Comparison of ENCODE assay signal across 32 mouse cellular contexts in the genomic region with DNA sequence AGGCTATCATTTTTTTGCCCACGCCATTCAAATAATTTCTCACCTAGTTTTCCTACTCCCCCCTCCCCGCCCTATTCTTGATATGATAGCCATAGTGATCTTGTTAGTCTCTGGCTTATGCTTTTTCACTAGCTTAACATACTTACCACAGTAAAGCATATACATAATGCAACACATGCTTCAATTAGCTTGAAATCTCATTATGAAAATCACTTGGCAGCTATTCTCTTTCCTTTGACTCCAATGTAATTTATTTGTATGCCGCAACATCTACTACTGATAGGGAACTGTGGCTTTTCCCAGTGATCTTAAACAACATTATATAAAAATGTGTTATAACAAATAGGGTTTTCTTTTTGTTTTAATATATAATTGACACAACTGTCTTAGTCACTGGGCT.
"Had no signal": no experiment of that assay in that cellular context is flagged by ENCODE, and none has a peak within 500 bp of the region (broad histone marks: within the 10 kb centered on the region; RNA-seq: fewer than 3 reads in every experiment).

No protein-coding gene starts in this region.

- H3K27me3 ChIP-seq: limb, embryonic 12.5 days; limb, embryonic 13.5 days; limb, embryonic 15.5 days; liver, embryonic 12.5 days; liver, embryonic 13.5 days; liver, embryonic 15.5 days; lung, embryonic 15.5 days; megakaryocyte, embryonic 14.5 days; midbrain, embryonic 12.5 days; midbrain, embryonic 13.5 days; midbrain, embryonic 15.5 days; neural tube, embryonic 12.5 days had no signal

- H3K9ac ChIP-seq: limb, embryonic 12.5 days; limb, embryonic 13.5 days; limb, embryonic 15.5 days; liver, embryonic 12.5 days; liver, embryonic 13.5 days; liver, embryonic 14.5 days; liver, embryonic 15.5 days; liver, postnatal 0 days; lung, embryonic 14.5 days; lung, embryonic 15.5 days; midbrain, embryonic 12.5 days; midbrain, embryonic 13.5 days; midbrain, embryonic 15.5 days; neural tube, embryonic 12.5 days had no signal

- H3K4me1 ChIP-seq: limb, embryonic 10.5 days; limb, embryonic 12.5 days; limb, embryonic 13.5 days; limb, embryonic 15.5 days; liver, embryonic 12.5 days; liver, embryonic 13.5 days; liver, embryonic 15.5 days; lung, embryonic 15.5 days; midbrain, embryonic 10.5 days; midbrain, embryonic 12.5 days; midbrain, embryonic 13.5 days; midbrain, embryonic 15.5 days; neural tube, embryonic 12.5 days had no signal

- DNase-seq: left cerebral cortex, postnatal 4 days; liver; liver, embryonic 13.5 days; liver, postnatal 0 days; lung, adult 18-20 months; lung, adult 2 months; lung, embryonic 14.5 days; lung, postnatal 10 days; lung, postnatal 14 days; lung, postnatal 36 days; lung, postnatal 4 days; midbrain, embryonic 14.5 days had no signal

- H3K9me3 ChIP-seq: limb, embryonic 10.5 days; limb, embryonic 15.5 days; liver, embryonic 12.5 days; liver, embryonic 13.5 days; liver, embryonic 15.5 days; lung, embryonic 15.5 days; midbrain, embryonic 10.5 days; midbrain, embryonic 12.5 days; midbrain, embryonic 13.5 days; midbrain, embryonic 15.5 days; neural tube, embryonic 12.5 days had no signal

- H3K4me2 ChIP-seq: limb, embryonic 12.5 days; limb, embryonic 13.5 days; limb, embryonic 15.5 days; liver, embryonic 11.5 days; liver, embryonic 12.5 days; liver, embryonic 13.5 days; liver, embryonic 15.5 days; lung, embryonic 14.5 days; lung, embryonic 15.5 days; midbrain, embryonic 11.5 days; midbrain, embryonic 12.5 days; midbrain, embryonic 13.5 days; midbrain, embryonic 15.5 days; neural tube, embryonic 12.5 days had no signal

- H3K36me3 ChIP-seq: limb, embryonic 10.5 days; limb, embryonic 12.5 days; limb, embryonic 13.5 days; limb, embryonic 15.5 days; lung, embryonic 15.5 days; midbrain, embryonic 12.5 days; midbrain, embryonic 13.5 days; midbrain, embryonic 15.5 days; neural tube, embryonic 12.5 days had no signal

- H3K27ac ChIP-seq: limb, embryonic 10.5 days; limb, embryonic 12.5 days; limb, embryonic 13.5 days; limb, embryonic 15.5 days; liver, embryonic 12.5 days; liver, embryonic 13.5 days; liver, embryonic 14.5 days; liver, embryonic 15.5 days; lung, embryonic 15.5 days; macrophage; midbrain, embryonic 10.5 days; midbrain, embryonic 12.5 days; midbrain, embryonic 13.5 days; midbrain, embryonic 15.5 days; neural tube, embryonic 12.5 days had no signal

- H3K4me3 ChIP-seq: limb, embryonic 10.5 days; limb, embryonic 12.5 days; limb, embryonic 13.5 days; limb, embryonic 15.5 days; liver, embryonic 12.5 days; liver, embryonic 13.5 days; liver, embryonic 15.5 days; lung, embryonic 15.5 days; megakaryocyte, embryonic 14.5 days; midbrain, embryonic 10.5 days; midbrain, embryonic 12.5 days; midbrain, embryonic 13.5 days; midbrain, embryonic 15.5 days; myocyte; neural tube, embryonic 12.5 days had no signal

- ATAC-seq: liver, embryonic 12.5 days; liver, postnatal 0 days; lung, postnatal 0 days; midbrain, embryonic 13.5 days; midbrain, embryonic 15.5 days; midbrain, embryonic 16.5 days had no signal
